15 mouse cellular contexts compared by ENCODE assay signal in the genomic region with DNA sequence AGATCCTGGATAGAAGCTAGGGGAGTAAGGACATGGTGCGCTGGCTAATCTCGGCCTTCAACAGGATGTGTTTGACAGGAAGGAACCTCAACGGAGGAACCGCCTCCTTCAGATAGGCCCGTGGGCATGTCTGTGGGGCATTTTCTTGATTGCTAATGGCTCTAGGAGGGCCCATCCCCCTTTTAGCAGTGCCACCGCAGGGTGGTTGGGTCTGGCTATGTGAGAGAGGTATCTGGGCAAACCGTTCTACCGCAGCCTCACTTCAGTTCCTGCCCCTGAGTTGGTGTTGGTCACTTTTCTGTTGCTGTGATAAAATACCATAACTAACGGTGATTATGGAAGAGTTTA. TPM values are rescaled to one million over a fixed set of nuclear protein-coding genes. Genes with fewer than 3 reads are reported as not detected.
DNase-seq lines count a peak whose midpoint lies in the region; ATAC-seq and TF ChIP-seq lines count a peak whose summit lies in the region.
"Had no signal": no experiment of that assay in that cellular context is flagged by ENCODE, and none has a peak within 500 bp of the region (broad histone marks: within the 10 kb centered on the region; RNA-seq: fewer than 3 reads in every experiment).

No protein-coding gene starts in this region.

- TF ChIP-seq POLR2A in spleen, adult 2 months (IDR thresholded peaks at IDR 0.05; ENCODE audit: low read depth, low read length), result no peak
- TF ChIP-seq POLR2A in small intestine, adult 2 months (IDR thresholded peaks at IDR 0.05; ENCODE audit: low read depth, low read length), result no peak

- 37% methylated on average over 9 of the region's 9 CpGs for WGBS in spleen, adult 2 months
- 26% methylated on average over 9 of the region's 9 CpGs for whole genome bisulfite sequencing in liver, embryonic 15.5 days (ENCODE audit: insufficient replicate concordance)
- WGBS in small intestine, adult 2 months, result 34% methylated on average over 9 of the region's 9 CpGs
- 85% methylated on average over 9 of the region's 9 CpGs for WGBS in stomach, postnatal 0 days

- H3K9ac ChIP-seq in liver, embryonic 15.5 days, result no peak overlapping the region
- H3K9ac ChIP-seq in stomach, postnatal 0 days (ENCODE audit: low read length), result no peak overlapping the region
- H3K9ac ChIP-seq: midbrain, embryonic 13.5 days had no signal

- TF ChIP-seq CTCF in spleen, adult 2 months (IDR thresholded peaks at IDR 0.05; ENCODE audit: extremely low read depth, insufficient read depth, insufficient read length, insufficient replicate concordance), result no peak
- no peak for TF ChIP-seq CTCF in small intestine, adult 2 months (IDR thresholded peaks at IDR 0.05; ENCODE audit: extremely low read depth, insufficient read length, insufficient replicate concordance, low read depth, low read length)
- TF ChIP-seq CTCF in stomach, postnatal 0 days (IDR thresholded peaks at IDR 0.05; ENCODE audit: low read depth), result no peak

- H3K27ac ChIP-seq in spleen, adult 2 months (ENCODE audit: insufficient read depth, low read length), result peak overlapping the region; percentile 36; the same call in 1 of the 2 replicates
- no peak overlapping the region; the same call in 1 of the 2 replicates for H3K27ac ChIP-seq in liver, embryonic 15.5 days (replicated peaks)
- H3K27ac ChIP-seq in small intestine, adult 2 months (ENCODE audit: insufficient read depth, low read depth, low read length), result peak overlapping the region; percentile 62
- no peak overlapping the region for H3K27ac ChIP-seq in stomach, postnatal 0 days (replicated peaks)
- H3K27ac ChIP-seq: hindbrain, postnatal 0 days; midbrain, embryonic 13.5 days had no signal

- H3K4me1 ChIP-seq in spleen, adult 2 months (ENCODE audit: control insufficient read depth, insufficient read depth, insufficient read length), result peaks cover 26% of the 10 kb centered on the region
- H3K4me1 ChIP-seq in liver, embryonic 15.5 days (replicated peaks), result peaks cover 50% of the 10 kb centered on the region
- peaks cover 34% of the 10 kb centered on the region; the same call in 1 of the 2 replicates for H3K4me1 ChIP-seq in small intestine, adult 2 months (ENCODE audit: control insufficient read depth, insufficient read depth, insufficient read length, low read length)
- no peaks in the 10 kb centered on the region for H3K4me1 ChIP-seq in stomach, postnatal 0 days (replicated peaks; ENCODE audit: control insufficient read depth, insufficient read depth)
- H3K4me1 ChIP-seq: midbrain, embryonic 13.5 days had no signal

- H3K27me3 ChIP-seq in spleen, adult 2 months (ENCODE audit: control insufficient read depth, insufficient read depth, low read length), result no peaks in the 10 kb centered on the region
- H3K27me3 ChIP-seq in liver, embryonic 15.5 days, result peaks cover 24% of the 10 kb centered on the region
- H3K27me3 ChIP-seq in small intestine, adult 2 months (ENCODE audit: control insufficient read depth, insufficient read depth, low read length), result no peaks in the 10 kb centered on the region
- H3K27me3 ChIP-seq in stomach, postnatal 0 days (ENCODE audit: control insufficient read depth, insufficient read depth, low read length), result no peaks in the 10 kb centered on the region

- no peak for DNase-seq in spleen, adult 2 months (ENCODE audit: low read depth in 1 of 2, low spot score in 2 of 2)
- DNase-seq in spleen, postnatal 14 days (ENCODE audit: low spot score in 2 of 2), result no peak
- DNase-seq in stomach, postnatal 0 days (ENCODE audit: low spot score), result no peak
- no peak for DNase-seq in lung, postnatal 25 days (ENCODE audit: low spot score)
- no peak for DNase-seq in lung, postnatal 10 days
- DNase-seq: cerebellum, adult 9-10 months; kidney, adult 9 months; lung, postnatal 14 days; thymus, adult 2 months had no signal

- H3K4me2 ChIP-seq in liver, embryonic 15.5 days, result peak overlapping the region; percentile 30
- H3K4me2 ChIP-seq in stomach, postnatal 0 days (replicated peaks; ENCODE audit: low read depth), result no peak overlapping the region
- H3K4me2 ChIP-seq: midbrain, embryonic 13.5 days had no signal

- ATAC-seq in common myeloid progenitor, adult 5-6 weeks (replicated peaks; ENCODE audit: low read depth, poor library complexity, severe bottlenecking), result peak; percentile 55
- ATAC-seq in liver, embryonic 15.5 days (ENCODE audit: insufficient read depth), result no peak
- no peak for ATAC-seq in stomach, postnatal 0 days (ENCODE audit: low FRiP score, low TSS enrichment)
- ATAC-seq: forebrain, embryonic 14.5 days; hindbrain, postnatal 0 days; midbrain, embryonic 13.5 days had no signal

- no peaks in the 10 kb centered on the region for H3K9me3 ChIP-seq in liver, embryonic 15.5 days (replicated peaks)
- no peaks in the 10 kb centered on the region for H3K9me3 ChIP-seq in stomach, postnatal 0 days (ENCODE audit: control insufficient read depth, low read length)
- H3K9me3 ChIP-seq: midbrain, embryonic 13.5 days had no signal

- H3K36me3 ChIP-seq in spleen, adult 2 months (ENCODE audit: control insufficient read depth, insufficient read depth, low read length), result no peaks in the 10 kb centered on the region
- no peaks in the 10 kb centered on the region for H3K36me3 ChIP-seq in liver, embryonic 15.5 days (replicated peaks)
- no peaks in the 10 kb centered on the region for H3K36me3 ChIP-seq in small intestine, adult 2 months (ENCODE audit: control insufficient read depth, insufficient read depth, low read length)
- no peaks in the 10 kb centered on the region for H3K36me3 ChIP-seq in stomach, postnatal 0 days (ENCODE audit: control insufficient read depth, insufficient read depth, low read length)
- H3K36me3 ChIP-seq: midbrain, embryonic 13.5 days had no signal

- no peak overlapping the region for H3K4me3 ChIP-seq in spleen, adult 2 months (ENCODE audit: extremely low read depth, insufficient read depth, insufficient read length)
- H3K4me3 ChIP-seq in liver, embryonic 15.5 days (replicated peaks), result no peak overlapping the region
- no peak overlapping the region for H3K4me3 ChIP-seq in small intestine, adult 2 months (ENCODE audit: low read depth, low read length)
- H3K4me3 ChIP-seq in stomach, postnatal 0 days (ENCODE audit: low read depth, low read length), result no peak overlapping the region
- H3K4me3 ChIP-seq: midbrain, embryonic 13.5 days had no signal

- TF ChIP-seq EP300 in stomach, postnatal 0 days (optimal IDR thresholded peaks at IDR 0.05), result no peak

RNA-seq across cellular contexts. Expression of a gene that starts 6.8 kb away (rescaled TPM):
- 13.9 and 16.1 TPM in 2 replicates for polyA plus RNA-seq in spleen, adult 2 months (2012; rRNA removed)
- 42.7 and 49.2 TPM in 2 replicates for total RNA-seq in common myeloid progenitor, adult 5-6 weeks (2017)
- 1.2 and 1.5 TPM in 2 replicates for polyA plus RNA-seq in liver, embryonic 15.5 days (2015; fragmentation: Nextera tagmentation; extraction: Ambion mirVana)
- 35.2 and 73.0 TPM in 2 replicates for polyA plus RNA-seq in small intestine, adult 2 months (2012; rRNA removed)
- 9.5 and 11.0 TPM in 2 replicates for polyA plus RNA-seq in stomach, postnatal 0 days (2015; fragmentation: Nextera tagmentation; extraction: Ambion mirVana)
- polyA plus RNA-seq: midbrain, embryonic 13.5 days had no signal

RNA-seq across cellular contexts. Expression of a gene that starts 25.6 kb away (rescaled TPM):
- polyA plus RNA-seq in spleen, adult 2 months (2012; rRNA removed), result 11.0 and 13.9 TPM in 2 replicates
- 10.9 and 12.6 TPM in 2 replicates for total RNA-seq in common myeloid progenitor, adult 5-6 weeks (2017)
- polyA plus RNA-seq in liver, embryonic 15.5 days (2015; fragmentation: Nextera tagmentation; extraction: Ambion mirVana), result 0.25 and 0.50 TPM in 2 replicates
- 0.51 and 0.98 TPM in 2 replicates for polyA plus RNA-seq in small intestine, adult 2 months (2012; rRNA removed)
- 2.2 TPM in 2 replicates for polyA plus RNA-seq in stomach, postnatal 0 days (2015; fragmentation: Nextera tagmentation; extraction: Ambion mirVana)

RNA-seq across cellular contexts. Expression of a gene that starts 48.2 kb away (rescaled TPM):
- polyA plus RNA-seq in spleen, adult 2 months (2012; rRNA removed), result 5,688 and 5,726 TPM in 2 replicates
- 21.1 and 29.0 TPM in 2 replicates for total RNA-seq in common myeloid progenitor, adult 5-6 weeks (2017)
- polyA plus RNA-seq in liver, embryonic 15.5 days (2015; fragmentation: Nextera tagmentation; extraction: Ambion mirVana), result 17.0 and 22.6 TPM in 2 replicates
- polyA plus RNA-seq in small intestine, adult 2 months (2012; rRNA removed), result 55.9 and 26,246 TPM in 2 replicates
- 22.3 and 24.1 TPM in 2 replicates for polyA plus RNA-seq in stomach, postnatal 0 days (2015; fragmentation: Nextera tagmentation; extraction: Ambion mirVana)

Comparison
In these comparisons a context has a peak if more than half of its experiments do, and no peak if none do; other contexts are left out.
1. H3K27ac ChIP-seq: peak in spleen, adult 2 months (single experiment) and small intestine, adult 2 months (single experiment); none in liver, embryonic 15.5 days (single experiment) and stomach, postnatal 0 days (single experiment).